Mouse (Mus musculus): ENCODE measurements at regions not wholly inside any gene's neighbourhood (a gene's known extent, or its start where the extent isn't known, plus 50 kb on each side); places are given as distances from the start of the nearest gene placed in this dataset.
"Not testable (repeated sequence)": the region's sequence is repeated elsewhere in the genome, so short reads cannot be mapped to it uniquely, and the experiment has no call there.

GRCm38 (mm10) chr12:47164031-47164717 is 345.4 kb upstream of the Nova1 start:
- DNase-seq = peak; percentile 38 to 40
- intact Hi-C loops (cut with DNase I) = no loop called here

DNA sequence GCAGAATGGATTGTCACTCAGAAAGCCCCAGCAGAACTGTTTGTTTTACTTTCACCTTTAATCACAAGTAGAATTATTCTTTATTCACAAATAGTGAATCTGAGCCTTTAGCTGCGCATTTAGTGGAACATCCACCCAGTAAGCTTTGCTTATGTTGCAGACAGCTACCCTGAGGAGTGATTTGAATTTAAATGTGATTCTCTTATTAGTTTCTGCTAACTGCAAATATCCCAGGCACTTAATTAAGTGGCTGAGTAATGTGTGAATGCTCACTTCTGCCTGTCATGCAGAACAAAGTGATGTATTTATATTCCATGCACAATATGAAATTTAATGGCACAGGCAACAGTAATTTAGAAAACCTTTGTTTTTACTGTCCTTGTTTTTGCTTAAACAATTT is 344.4 kb upstream of the Nova1 start:
- no peak for DNase-seq
- intact Hi-C loops (cut with DNase I) = no loop called here

DNA sequence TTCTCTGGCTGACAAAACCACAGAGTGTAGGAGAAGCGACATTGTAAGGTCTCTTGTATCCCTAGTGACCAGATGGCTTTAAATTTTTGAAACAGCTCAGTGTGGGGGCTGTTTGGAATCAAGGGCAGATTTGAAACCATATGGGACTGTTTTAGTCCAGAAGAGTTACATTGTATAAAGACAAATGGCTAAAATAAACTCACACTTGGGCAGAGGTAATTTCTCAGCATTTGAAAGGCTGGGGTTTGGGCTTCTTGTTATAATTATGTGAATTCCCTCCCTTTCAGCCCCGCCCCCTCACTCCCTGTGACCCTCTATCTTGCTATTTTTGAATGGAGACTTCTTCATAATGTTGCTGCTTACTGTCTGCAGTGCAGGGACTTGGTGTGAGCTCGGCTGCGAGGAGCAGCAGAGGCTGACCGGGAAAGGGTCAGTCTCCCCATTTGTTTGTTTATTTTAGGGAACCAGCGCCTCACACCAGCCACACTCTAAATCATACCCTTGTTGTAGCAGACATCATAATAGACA is 344.0 kb upstream of the Nova1 start:
- intact Hi-C loops (cut with DNase I) = no loop called here
- DNase-seq = no peak

DNA sequence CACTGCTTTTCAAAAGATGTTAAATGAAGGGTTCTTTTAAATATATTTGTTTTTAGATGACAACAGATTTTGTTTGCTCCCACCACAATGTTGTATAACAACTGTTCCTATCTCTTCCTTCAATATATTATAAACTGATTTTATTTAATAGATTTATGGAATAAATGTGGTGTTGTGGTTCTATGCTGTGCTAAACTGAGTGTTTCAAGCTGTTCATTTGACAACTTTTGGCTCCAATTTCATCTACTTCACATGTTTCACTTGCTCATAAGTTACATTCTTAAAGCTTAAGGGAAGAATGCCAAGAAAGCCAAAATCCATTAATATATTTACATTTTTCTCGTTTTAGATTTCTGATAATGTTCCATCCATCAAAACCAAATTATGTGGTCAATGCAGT is 341.9 kb upstream of the Nova1 start:
- intact Hi-C loops (cut with DNase I) = no loop called here
- DNase-seq = no peak

DNA sequence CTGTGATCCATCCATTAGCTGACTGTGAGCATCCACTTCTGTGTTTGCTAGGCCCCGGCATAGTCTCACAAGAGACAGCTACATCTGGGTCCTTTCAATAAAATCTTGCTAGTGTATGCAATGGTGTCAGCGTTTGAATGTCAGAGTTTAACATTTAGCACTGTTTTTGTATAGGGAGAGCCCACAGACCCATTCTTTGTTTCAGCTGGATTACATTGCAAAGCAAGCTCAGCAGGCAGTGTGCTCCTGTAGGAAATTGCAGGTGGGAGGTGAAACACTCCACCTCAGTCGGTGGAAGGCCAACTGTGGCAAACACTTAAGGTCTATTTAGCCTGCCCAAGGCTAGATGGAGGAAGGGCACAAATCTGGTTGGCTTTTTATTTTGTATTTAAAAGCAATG is 337.2 kb upstream of the Nova1 start:
- DNase-seq; intact Hi-C loops (cut with DNase I): not testable (repeated sequence)

- intact Hi-C loops (cut with DNase I) = no loop called here
- no peak for DNase-seq
These were observed 321.9 kb upstream of the Nova1 start for GRCm38 (mm10) chr12:47140677-47141076.

- DNase-seq = no peak
- intact Hi-C loops (cut with DNase I) = no loop called here
These were observed 311.1 kb upstream of the Nova1 start for GRCm38 (mm10) chr12:47129821-47130220.

DNA sequence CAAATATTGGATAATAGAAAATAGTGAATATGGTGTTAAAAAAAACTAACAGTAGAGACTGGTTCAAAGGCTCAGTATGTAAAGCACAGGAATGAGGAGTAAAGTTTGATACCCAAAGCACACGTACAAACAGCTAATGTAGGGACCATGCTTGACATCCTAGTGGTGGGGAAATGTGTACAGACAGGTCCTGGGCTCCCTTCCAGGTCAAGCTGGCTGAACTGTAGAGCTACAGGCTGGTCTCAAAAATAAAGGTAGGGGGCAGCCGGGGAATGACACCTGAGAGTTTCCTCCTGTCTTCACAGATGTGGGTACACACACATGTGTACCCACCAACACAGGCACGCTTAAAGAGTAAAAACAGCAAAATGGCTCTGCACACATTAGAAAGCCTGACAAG is 309.9 kb upstream of the Nova1 start:
- intact Hi-C loops (cut with DNase I) = no loop called here
- no peak for DNase-seq

GRCm38 (mm10) chr12:47121426-47121825 is 302.7 kb upstream of the Nova1 start:
- DNase-seq = no peak
- intact Hi-C loops (cut with DNase I) = no loop called here

DNA sequence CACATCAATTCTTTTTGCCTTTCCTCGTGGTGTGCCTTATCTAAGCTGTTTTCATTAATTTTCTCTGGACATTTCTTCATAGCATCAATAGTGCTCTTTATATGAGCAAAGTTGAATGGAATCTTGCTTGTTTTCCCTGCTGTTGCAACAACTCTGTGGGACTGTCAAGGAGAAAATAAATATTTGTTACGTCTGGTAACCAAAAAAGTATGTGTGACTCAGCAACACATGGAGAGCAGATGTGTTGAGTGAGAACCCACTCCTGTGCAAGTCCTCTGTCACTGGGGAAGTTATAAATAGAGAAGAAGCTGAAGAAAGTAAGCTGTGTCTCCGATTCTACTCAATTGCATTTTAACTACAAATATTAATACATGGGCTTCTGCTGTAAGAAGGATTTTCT is 298.8 kb upstream of the Nova1 start:
- intact Hi-C loops (cut with DNase I) = no loop called here
- DNase-seq = peak; percentile 9 to 41

DNA sequence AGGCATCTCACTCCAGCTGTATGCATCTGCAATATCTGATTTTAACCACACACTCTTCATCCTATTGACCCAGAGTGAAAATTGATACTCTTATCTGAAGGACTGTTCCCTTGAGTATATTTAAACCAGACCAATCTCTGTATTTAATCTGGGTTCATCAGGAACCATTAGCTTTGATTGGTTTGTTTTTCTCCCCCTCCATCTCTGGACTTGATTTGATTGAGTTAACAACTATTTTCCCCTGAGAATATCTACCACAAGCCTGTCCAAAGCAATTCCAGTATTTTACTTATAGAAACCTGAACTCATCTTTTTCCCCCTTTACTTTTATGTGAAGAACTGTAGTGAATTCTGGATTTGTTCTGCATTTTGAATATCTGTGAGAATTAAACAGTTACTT is 270.5 kb upstream of the Nova1 start:
- DNase-seq = no peak
- intact Hi-C loops (cut with DNase I) = no loop called here

DNA sequence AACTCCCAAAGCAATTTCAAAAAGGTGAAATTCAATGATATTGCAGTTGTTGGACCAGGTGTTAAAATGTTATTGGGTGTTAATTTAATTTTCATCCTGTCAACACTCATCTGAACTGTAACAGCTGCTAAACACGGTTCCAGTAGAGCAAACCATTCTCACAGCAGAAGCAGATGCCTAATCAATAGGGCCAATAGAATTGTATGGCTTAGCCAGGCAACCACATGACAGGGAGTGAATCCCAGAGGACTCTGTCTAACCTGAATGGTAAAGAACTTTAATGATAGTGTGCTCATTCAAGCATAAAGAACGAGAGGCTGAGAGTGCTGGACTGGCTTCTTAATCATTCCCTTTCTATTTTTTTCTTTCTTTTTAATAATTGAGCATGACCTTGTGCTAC is 256.2 kb upstream of the Nova1 start:
- DNase-seq = no peak
- intact Hi-C loops (cut with DNase I) = no loop called here

DNA sequence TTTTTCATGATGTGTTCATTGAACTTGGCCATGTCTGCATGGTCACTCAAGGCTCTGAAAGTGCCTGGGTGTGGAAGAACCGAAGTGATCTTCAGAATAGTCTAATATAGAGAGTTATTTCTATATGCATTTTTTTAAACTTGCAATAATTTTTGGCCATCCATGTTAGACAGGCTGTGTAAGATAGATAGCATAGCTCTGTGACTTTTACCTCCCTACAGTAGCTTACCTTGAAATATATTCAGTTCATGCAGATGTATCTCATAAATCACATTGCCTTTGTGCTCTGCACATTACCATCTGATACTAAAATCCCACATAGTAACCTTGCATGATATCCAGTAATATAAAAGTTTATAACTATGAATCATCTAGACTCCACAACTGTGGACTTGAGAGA is 233.7 kb upstream of the Nova1 start:
- intact Hi-C loops (cut with DNase I) = no loop called here
- no peak for DNase-seq

GRCm38 (mm10) chr12:47020810-47021348 is 202.2 kb upstream of the Nova1 start:
- DNase-seq = no peak
- intact Hi-C loops (cut with DNase I) = no loop called here

GRCm38 (mm10) chr12:46992343-46992742 is 173.6 kb upstream of the Nova1 start:
- intact Hi-C loops (cut with DNase I) = no loop called here
- DNase-seq = peak; percentile 43 to 64

GRCm38 (mm10) chr12:46988972-46989371 is 170.2 kb upstream of the Nova1 start:
- intact Hi-C loops (cut with DNase I) = no loop called here
- no peak for DNase-seq

- intact Hi-C loops (cut with DNase I) = no loop called here
- no peak for DNase-seq
These were observed 131.6 kb upstream of the Nova1 start for GRCm38 (mm10) chr12:46950223-46950779.

GRCm38 (mm10) chr12:46945707-46946106 is 127.0 kb upstream of the Nova1 start:
- DNase-seq = no peak
- intact Hi-C loops (cut with DNase I) = no loop called here

DNA sequence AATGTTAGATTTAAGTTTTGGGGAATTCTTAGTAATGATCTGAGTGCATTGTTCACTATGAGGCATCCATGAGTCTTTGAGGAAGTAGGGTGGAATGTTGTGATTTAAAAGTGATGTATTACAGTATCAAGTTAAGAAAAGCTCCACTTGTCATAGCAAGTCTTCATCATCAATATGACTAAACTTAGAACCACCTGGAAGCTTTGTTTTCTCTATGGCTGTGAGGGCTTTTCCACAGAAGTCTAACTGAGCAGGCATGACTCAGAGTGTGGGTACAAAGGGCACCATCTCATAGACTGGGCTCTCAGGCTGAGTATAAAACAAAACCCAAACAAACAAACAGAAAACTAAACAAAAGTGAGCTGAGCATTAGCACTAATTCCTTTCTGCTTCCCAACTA is 112.4 kb upstream of the Nova1 start:
- intact Hi-C loops (cut with DNase I) = no loop called here
- DNase-seq = no peak

DNA sequence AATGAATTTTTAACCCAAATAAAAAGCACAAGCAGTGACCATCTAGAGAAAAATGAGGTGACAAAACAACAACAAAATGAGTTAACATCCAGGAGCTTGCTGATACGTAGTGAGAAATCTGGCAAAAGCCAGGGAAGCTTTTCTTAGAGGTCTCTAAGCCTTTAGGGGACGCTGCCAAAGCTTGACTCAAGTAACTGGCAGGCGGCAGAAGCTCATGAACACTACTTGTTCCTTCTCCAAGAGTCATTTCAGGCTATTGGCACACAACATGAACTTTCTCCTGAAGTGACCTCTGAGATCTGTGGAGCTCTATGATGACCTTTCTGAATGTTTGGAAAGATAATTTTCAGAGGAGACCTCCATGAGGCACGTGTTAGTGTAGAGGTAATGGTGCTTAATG is 98.6 kb upstream of the Nova1 start:
- peak; percentile 38 to 54 for DNase-seq
- intact Hi-C loops (cut with DNase I) = no loop called here

DNA sequence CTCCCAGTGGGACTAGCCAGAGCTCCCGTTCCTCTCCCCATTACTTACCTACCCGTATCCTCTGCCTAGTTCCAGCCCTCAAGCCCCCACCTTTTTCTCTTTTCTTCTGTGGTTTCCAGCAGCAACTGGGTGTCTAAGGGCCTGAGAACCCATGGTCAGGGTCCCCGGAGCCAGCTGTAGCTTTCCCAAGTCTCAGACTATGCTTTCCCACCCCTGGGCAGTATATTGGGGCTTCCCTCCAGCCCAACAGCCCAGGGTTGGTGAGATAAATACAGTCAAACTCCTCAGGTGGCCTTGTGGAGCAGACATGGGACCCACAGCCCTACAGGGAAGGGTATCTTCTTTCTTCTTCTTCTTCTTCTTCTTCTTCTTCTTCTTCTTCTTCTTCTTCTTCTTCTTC is 59.4 kb upstream of the Nova1 start:
- intact Hi-C loops (cut with DNase I) = no loop called here
- no peak for DNase-seq

- peak; percentile 3 to 37 for DNase-seq
- intact Hi-C loops (cut with DNase I) = no loop called here
These were observed 51.4 kb upstream of the Nova1 start for GRCm38 (mm10) chr12:46870130-46870529.

Data from heart, postnatal 14 days (tissue).